Mouse (Mus musculus) thymus, adult 18-20 months (tissue): ENCODE measurements at regions not wholly inside any gene's neighbourhood (a gene's known extent, or its start where the extent isn't known, plus 50 kb on each side); places are given as distances from the start of the nearest gene placed in this dataset.
"Not testable (repeated sequence)": the region's sequence is repeated elsewhere in the genome, so short reads cannot be mapped to it uniquely, and the experiment has no call there.

Source experiments
- DNase-seq, 2 experiments: peaks; one replicate each; pipeline ENCODE4 v3.0.0; 2022; ENCODE audit warnings: mixed read lengths in 2 of 2

DNA sequence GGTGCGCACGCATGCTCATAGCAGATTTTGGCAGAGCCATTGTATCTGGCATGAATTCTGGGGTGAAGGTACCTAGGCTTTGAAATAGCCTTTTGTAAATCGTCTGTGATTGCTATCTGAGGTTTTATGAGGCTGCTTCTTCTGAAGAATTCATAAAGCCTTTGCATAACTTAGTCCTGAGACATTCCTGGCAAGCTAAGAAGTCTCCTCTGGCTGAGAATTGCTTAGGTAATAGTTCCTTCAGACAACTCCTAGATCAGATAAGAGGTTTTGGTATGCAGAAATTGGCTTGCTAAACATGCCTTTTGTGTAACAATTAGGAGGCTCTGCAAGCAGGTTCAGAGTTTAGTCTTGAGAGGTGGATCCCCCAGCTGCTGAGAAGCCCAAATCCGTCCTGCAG lies 82.7 kb downstream of the Pmp22 start:
- DNase-seq, result no peak

DNA sequence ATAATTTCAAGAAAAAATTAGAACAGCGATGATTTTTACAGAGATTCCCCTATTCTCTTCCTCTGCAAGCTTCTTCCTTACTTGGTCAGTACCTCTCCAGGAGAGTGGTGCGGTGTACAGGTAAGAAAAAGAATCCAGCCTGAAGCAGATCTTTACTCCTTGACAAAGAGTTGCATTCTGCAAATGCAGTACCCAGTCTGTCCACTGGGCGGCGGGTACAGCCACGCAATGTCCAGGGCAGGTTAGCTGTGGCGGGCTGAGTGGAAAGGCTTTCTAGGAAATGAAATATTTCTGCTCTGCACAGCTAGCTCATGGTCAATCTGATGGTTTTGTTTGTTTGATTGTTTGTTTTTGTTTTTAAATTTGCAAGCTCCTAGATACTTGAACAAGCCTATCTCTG lies 84.3 kb downstream of the Pmp22 start:
- DNase-seq, result peak; percentile 10 to 22

DNA sequence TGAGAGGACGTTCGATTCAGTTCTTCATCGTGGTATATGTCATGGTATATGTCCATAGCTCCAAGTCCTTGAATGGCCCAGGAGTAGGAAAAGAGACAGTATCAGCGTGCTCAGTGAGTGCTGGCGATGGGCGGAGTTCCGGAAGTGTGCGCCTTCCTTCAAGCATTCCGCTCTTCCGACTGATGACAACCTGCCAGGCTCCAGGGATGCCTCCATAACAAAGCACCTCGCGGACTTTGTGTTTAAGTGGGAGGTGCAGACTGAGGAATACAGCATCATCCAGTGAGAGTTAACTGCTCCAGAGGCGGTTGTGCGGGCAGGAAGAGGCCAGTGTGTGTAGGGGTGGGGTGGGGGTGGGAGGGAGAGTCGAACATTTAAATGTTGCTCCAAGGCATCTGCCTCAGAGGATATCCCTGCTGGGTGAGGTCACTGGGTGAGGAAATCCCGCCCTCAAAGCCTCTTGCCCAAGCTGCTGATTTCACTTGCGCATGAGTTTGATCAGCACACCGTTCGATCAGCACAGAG lies 85.2 kb downstream of the Pmp22 start:
- DNase-seq, result no peak

DNA sequence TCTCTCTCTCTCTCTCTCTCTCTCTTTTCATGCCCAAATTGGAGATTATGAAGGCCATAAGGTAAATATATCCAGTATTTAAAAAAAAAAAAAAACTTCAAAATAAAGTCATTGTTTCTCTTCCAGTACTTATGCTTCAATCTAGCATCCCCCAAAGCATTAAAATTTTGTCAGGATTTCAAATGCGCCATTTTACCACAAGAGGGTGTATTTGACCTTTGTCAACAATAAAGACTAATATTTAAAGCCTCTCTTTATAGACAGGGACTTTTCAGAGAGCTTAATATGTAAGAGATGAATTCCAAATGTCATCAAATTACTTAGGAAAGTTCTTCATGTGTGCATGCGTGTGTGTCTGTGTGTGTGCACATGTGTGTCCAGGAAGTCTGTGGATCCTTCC lies 87.2 kb downstream of the Pmp22 start:
- DNase-seq, result no peak

GRCm38 (mm10) chr11:63217049-63217448 lies 88.3 kb downstream of the Pmp22 start:
- DNase-seq, result no peak

DNA sequence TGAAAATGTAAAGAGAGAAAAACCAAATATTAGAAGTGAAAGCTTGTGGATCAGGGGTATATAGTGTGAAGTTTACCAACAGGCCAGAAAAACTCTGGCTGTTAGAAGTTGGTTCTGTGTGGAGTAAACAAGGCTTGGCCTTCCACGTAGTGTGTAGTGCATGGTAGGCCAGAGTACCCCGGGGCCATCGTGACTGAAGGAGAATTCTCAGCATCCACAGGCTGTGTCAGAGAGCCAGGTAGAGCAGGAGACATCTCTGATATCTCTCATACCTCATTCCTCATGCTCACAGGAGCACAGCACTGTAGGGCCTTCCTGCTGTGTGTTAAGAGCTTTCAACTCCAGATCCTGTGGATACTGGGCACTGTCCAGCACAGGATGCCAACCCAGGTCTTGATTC lies 97.7 kb downstream of the Pmp22 start:
- DNase-seq, result no peak

DNA sequence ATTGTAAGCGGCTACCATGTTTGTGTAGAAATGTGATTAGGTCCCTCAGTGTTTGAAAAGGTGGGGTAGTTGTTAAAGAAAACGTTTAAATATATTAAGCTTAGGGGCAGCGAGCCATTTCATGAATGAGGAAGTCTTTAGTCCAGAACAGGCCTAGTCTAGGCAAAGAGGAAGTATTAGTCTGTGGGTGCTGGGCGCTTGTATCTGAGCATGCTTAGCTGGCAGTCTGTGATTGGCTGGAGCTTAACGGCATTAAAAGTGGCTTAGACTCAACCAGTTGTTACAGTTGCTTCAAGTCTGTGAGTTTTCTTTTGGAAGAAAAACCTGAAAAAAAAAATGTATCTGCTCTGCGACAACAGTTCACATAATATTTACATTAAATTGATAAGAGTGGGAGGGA lies 102.0 kb downstream of the Pmp22 start:
- DNase-seq, result no peak

GRCm38 (mm10) chr11:63233172-63233966 lies 104.6 kb downstream of the Pmp22 start:
- no peak for DNase-seq

- no peak for DNase-seq
Measured at GRCm38 (mm10) chr11:63234481-63234880, 105.7 kb downstream of the Pmp22 start.

DNA sequence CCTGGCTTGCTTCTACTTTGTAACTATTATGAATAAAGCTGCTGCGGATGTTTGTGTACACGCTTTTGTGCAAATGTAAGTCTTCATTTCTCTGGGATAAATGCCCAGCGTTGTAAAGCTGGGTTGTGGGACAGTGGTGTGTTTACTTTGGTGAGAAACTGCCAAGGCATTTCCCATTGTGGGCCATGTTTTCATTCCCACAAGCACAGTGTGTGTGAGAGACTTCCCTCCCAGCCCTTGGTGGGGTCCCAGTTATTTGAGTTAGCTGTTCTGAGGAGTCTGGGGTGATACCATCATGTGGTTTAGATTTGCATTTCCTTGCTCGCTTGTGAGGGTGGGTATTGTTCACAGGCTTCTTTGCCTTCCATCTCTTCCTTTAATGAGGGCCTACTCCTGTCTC lies 109.9 kb downstream of the Pmp22 start:
- DNase-seq, result no peak

- no peak for DNase-seq
Measured at GRCm38 (mm10) chr11:63243906-63244416, 115.2 kb downstream of the Pmp22 start.

GRCm38 (mm10) chr11:63245041-63245440 lies 116.3 kb downstream of the Pmp22 start:
- no peak for DNase-seq

DNA sequence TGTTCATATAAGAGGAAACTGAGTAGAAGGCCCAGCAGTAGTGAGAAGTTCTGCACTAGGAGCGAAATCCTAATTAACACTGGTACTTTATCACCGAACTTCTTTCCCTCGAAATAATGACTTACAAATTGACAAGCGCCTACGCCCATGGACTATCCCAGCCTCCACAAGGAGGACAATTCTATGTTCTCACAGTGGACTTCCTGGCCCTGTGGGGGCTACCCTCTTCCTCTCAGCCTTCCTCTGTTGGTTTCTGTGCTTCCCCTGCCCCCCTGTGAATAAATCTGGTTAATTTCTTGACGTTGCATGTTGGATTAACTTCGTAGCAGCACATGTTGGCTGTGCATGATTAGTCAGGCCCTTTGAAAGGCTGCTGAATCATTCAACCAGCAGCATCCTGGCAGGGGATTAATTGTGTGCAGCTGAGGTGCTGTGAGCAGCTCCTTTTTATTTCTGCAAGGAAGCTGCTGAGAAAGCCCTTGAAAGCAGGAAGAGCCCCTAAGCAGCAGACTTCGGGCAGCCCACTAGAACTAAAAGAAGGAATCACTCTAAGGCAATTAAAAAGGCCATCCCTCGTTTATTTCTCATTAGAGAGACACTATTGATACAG lies 117.4 kb downstream of the Pmp22 start:
- DNase-seq, result no peak

- no peak for DNase-seq
Measured at GRCm38 (mm10) chr11:63252012-63252856, 123.5 kb downstream of the Pmp22 start.

DNA sequence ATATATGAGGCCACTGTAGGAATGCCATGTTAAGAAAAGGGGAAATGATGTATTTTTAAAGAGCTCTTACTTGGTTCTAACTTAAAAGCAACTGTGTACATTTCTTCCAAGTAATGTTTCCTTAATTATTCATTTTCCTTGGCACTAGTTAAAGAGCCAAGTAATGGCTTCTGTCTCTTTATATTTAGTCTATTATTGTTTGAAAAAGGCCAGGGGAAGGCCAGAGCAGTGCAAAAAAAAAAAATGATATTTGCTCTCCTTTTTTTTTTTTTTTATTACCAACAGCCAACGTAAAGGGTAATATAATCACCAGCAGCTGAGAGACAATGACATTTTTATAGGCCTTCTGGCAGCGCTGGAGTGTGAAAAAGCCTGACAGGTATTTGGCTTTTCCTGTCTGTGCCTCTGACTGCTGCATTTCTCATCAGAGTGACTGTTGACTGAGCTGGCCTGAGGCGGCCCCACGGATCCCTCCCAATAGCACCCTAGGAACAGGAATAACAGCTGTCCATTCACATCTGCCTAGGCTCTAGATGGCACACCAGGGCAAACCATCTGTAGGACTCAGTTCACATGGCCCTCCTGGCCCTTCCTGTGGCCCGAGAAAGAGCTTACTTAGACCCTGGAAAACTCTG lies 124.3 kb downstream of the Pmp22 start:
- no peak for DNase-seq

DNA sequence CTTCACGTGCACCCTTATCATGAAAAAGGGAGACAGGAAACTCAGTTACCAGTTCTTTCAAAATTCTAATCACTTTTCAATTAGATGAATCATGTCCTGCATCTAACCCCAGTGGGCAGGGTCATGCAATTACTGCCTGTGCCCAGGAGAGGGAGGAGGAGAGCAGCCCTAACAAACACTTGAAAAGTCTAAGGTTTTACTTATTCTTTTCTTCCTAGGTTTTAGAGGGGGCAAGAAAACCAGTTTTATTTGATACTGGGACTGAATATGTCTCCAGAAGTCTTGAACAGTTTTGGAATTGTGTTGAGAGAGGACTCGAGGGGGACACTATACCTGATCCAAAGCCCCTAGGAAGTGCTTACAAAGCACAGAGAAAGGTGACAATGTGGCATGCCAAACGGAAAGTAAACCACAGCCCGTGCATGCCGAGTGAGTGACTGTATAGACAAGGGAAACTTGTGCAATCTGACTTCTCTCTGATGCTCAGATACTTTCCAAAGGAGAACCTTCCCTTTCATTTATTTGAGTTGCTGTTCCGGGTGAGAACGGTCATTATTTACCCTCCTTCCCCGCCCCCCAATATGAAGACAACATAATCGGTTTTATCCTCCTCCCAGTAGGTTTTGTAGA lies 135.8 kb downstream of the Pmp22 start:
- no peak for DNase-seq

DNA sequence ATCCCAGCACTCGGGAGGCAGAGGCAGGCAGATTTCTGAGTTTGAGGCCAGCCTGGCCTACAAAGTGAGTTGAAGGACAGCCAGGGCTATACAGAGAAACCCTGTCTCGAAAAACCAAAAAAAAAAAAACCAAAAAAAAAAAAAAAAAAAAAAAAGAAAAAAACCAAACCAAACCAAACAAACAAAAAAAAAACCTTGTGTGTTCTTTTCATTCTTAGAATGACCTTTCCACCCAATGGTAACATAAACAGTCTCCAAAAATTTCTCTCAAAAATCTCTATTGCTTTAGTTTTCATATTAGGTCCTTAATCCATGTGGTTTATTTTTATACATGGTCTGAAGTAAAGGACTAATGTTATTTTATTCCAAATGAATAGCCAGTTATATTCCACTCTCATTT lies 137.5 kb downstream of the Pmp22 start:
- DNase-seq, result not testable (repeated sequence)

DNA sequence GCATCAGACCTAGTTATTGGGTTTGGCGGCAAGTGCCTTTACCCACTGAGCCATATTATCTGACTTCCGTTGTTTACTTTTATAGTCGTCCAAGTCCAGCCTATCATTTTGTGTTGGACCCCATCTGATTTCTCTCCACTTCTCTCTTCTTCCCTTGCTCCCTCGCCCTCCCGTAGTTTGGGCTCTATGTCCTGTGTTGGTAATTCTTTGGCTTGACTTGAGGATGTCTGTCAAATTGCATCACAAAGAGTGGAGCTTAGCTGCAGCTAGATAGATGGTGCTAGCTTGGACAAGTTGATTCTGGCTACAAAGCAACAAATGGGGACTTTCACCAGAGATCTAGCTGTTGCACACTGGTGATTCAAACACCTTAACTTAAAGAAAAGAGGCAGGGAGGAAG lies 147.9 kb downstream of the Pmp22 start:
- DNase-seq, result no peak

DNA sequence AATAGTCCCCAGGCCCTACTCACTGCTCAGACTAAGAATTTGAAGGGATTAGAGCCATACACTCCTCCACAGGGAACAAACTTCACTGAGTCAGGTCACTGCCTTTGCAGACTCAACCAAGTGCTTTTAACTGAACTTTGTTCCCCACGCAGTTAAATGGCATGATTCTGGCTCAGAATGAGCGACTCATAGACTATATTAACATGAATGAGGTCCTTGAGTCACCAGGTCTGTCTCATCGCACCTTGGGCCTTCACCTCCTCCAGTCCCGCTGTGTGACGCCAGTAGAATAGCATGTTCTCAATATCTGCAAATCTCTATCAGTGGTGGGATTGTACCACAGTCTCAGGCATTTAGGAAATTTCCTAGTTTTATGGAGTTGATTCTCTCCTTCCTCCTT lies 153.1 kb downstream of the Pmp22 start:
- no peak for DNase-seq

GRCm38 (mm10) chr11:63282541-63282940 lies 153.8 kb downstream of the Pmp22 start:
- no peak for DNase-seq

- DNase-seq, result no peak
Measured at GRCm38 (mm10) chr11:63286026-63286425, 157.2 kb downstream of the Pmp22 start.

DNA sequence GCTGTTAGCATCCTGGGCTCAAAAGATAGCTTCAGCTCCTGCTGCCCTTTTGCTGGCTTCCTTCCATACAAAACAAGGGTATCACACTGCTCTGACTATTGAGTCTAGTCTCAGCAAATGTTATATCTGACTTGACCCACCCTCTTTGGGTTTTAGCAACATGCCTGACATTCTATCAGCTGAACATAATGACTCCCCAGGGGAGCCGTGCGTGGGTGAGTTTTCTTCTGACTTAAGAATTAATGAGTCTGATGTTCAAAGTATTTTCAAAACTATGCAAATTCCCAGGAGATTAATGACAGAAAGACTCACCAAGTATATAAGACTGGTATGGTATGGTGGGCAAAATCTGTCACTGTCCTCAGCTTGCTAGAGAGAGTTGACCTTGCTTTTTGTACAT lies 159.0 kb downstream of the Pmp22 start:
- no peak for DNase-seq
